Mouse (Mus musculus) hindbrain, embryonic 12.5 days (tissue): Measurements from ENCODE around the gene Rnf7. TPM values are rescaled to one million over a fixed set of nuclear protein-coding genes. Genes with fewer than 3 reads are reported as not detected.
"Not testable (repeated sequence)": the region's sequence is repeated elsewhere in the genome, so short reads cannot be mapped to it uniquely, and the experiment has no call there.

Source experiments
- ATAC-seq: fragments of 200-750 bp; cut with Nextera tagmentation; 2 replicates; pipeline ENCODE4 v1.8.0; 2017; ENCODE audit warnings: moderate TSS enrichment; ENCODE audit not compliant: low FRiP score
- H3K27ac ChIP-seq: fragments of 300-500 bp; sonication (generic); 2 replicates; pipeline ENCODE4 v1.5.1; 2016; ENCODE audit warnings: mild to moderate bottlenecking
- H3K27me3 ChIP-seq: fragments of 300-500 bp; sonication (generic); 2 replicates; pipeline ENCODE4 v1.6.1; 2016; ENCODE audit warnings: mild to moderate bottlenecking
- H3K36me3 ChIP-seq: fragments of 300-500 bp; sonication (generic); 2 replicates; pipeline ENCODE4 v1.6.1; 2016; ENCODE audit warnings: mild to moderate bottlenecking
- H3K4me1 ChIP-seq: fragments of 300-500 bp; sonication (generic); 2 replicates; pipeline ENCODE4 v1.6.1; 2016
- H3K4me2 ChIP-seq: fragments of 300-500 bp; sonication (generic); replicated peaks from 2 replicates; pipeline ENCODE4 v1.6.1; 2016; ENCODE audit warnings: mild to moderate bottlenecking
- H3K4me3 ChIP-seq: fragments of 300-500 bp; sonication (generic); 2 replicates; pipeline ENCODE4 v1.5.1; 2016; ENCODE audit warnings: mild to moderate bottlenecking
- H3K9ac ChIP-seq: fragments of 300-500 bp; sonication (generic); 2 replicates; pipeline ENCODE4 v1.6.1; 2016; ENCODE audit warnings: mild to moderate bottlenecking, moderate library complexity
- H3K9me3 ChIP-seq: fragments of 300-500 bp; sonication (generic); replicated peaks from 2 replicates; pipeline ENCODE4 v1.6.1; 2016; ENCODE audit warnings: mild to moderate bottlenecking
- WGBS: fragments of 180-500 bp; shearing (Covaris S2); methylation state at CpG from one replicate; pipeline ENCODE4 v1.1.7; 2016; 5-methylcytosine and 5-hydroxymethylcytosine counted together
- polyA plus RNA-seq: library from polyadenylated mRNA; unstranded; fragments of >200 nt; fragmentation: Nextera tagmentation; extraction: Ambion mirVana; gene quantifications from 2 replicates; pipeline ENCODE4 v1.2.1, GENCODE M21; 2016

The Rnf7 gene
- polyA plus RNA-seq, 1 experiment from 2014 or later: 240 TPM

GRCm38 (mm10) chr9:96502856-96503610, 24.6 kb upstream of the Rnf7 start:
- Histone ChIP-seq H3K9ac (no peak overlapping the region), H3K4me3 (no peak overlapping the region), H3K27me3 (no peaks in the 10 kb centered on the region), H3K4me2 (no peak overlapping the region), H3K27ac (no peak overlapping the region), H3K36me3 (no peaks in the 10 kb centered on the region), H3K4me1 (peaks cover 8% of the 10 kb centered on the region), H3K9me3 (peaks cover 12% of the 10 kb centered on the region; the same call in 1 of the 2 replicates)
- ATAC-seq: no peak
- WGBS: 81% methylated on average over 6 of the region's 6 CpGs

DNA sequence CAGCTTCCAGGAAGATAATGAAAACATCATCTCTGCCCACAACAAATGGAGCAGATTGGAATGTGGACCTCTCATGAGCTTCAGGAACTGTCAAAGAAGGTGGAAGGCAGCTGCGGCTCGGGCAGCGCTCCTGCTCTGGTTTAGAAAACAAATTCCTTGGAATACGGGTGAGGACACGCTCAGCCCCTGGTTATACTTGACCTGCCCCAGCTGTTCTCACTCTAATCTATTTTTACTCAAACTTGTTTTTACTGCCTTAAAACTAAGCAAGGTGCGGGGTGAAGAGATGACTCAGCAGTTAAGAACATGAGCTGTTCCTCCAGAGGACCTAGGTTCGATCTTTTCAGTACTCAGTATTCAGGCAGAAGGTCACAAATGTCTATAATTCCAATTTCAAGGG, 22.7 kb upstream of the Rnf7 start:
- Histone ChIP-seq H3K9ac (no peak overlapping the region), H3K27ac (no peak overlapping the region), H3K27me3 (no peaks in the 10 kb centered on the region), H3K4me2 (no peak overlapping the region), H3K36me3 (no peaks in the 10 kb centered on the region), H3K4me1 (peaks cover 6% of the 10 kb centered on the region), H3K9me3 (peaks cover 12% of the 10 kb centered on the region; the same call in 1 of the 2 replicates), H3K4me3 (no peak overlapping the region)
- 82% methylated on average over 7 of the region's 7 CpGs for WGBS
- ATAC-seq: no peak

GRCm38 (mm10) chr9:96493212-96493611, 14.7 kb upstream of the Rnf7 start:
- Histone ChIP-seq H3K9me3 (no peaks in the 10 kb centered on the region), H3K4me1 (no peaks in the 10 kb centered on the region), H3K27me3 (no peaks in the 10 kb centered on the region), H3K4me3 (no peak overlapping the region), H3K9ac (no peak overlapping the region), H3K4me2 (no peak overlapping the region), H3K27ac (no peak overlapping the region), H3K36me3 (no peaks in the 10 kb centered on the region)
- WGBS: 28% methylated on average over 3 of the region's 3 CpGs
- ATAC-seq: no peak

DNA sequence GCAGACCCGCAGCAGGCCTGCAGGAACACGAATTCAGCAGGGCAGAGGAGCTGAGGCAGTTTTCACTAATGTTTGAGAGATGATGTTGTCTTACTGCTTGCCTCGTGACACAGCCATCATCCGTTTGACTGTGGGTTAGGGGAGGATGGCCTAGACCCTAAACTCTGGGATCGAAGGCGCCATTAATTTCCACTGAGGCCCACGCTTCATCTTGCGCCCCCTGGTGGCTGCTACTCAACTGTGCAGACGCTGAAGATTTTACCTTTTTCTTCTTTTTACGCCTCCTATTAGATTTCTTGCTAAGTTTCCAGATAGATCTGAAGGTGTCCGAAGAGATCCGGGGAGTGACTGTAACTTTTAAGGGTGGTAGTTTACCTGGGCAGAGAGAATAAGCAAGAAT, 13.3 kb upstream of the Rnf7 start:
- no peak overlapping the region for H3K27ac ChIP-seq
- H3K9me3 ChIP-seq: no peaks in the 10 kb centered on the region
- no peak for ATAC-seq
- H3K27me3 ChIP-seq: no peaks in the 10 kb centered on the region
- no peaks in the 10 kb centered on the region for H3K4me1 ChIP-seq
- no peak overlapping the region; the same call in 1 of the 2 replicates for H3K4me2 ChIP-seq
- 38% methylated on average over 12 of the region's 12 CpGs for WGBS
- no peak overlapping the region for H3K9ac ChIP-seq
- no peaks in the 10 kb centered on the region for H3K36me3 ChIP-seq
- H3K4me3 ChIP-seq: no peak overlapping the region

DNA sequence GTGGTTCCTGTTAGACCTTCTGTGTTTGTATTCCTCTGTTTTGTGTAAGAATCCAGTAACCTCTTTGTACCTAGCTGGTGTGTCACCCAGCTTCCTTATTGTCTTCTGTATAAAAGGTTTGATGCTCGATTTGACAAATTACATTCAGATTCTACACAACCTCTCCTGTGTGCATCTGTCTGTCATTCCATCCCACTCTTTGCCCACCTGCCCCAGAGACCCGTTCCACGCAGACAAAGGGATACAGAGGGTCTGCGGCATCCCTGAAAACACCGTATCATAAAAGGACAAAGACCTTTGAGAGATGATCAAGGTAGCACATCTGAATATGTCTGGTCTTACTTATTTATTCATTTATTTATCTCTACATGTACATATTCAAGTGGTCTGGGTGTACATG, 9.4 kb upstream of the Rnf7 start:
- not testable (repeated sequence) for H3K4me3 ChIP-seq
- WGBS: 94% methylated on average over 5 of the region's 5 CpGs

GRCm38 (mm10) chr9:96483648-96484047, 5.2 kb upstream of the Rnf7 start:
- no peaks in the 10 kb centered on the region for H3K9me3 ChIP-seq
- no peaks in the 10 kb centered on the region for H3K36me3 ChIP-seq
- H3K9ac ChIP-seq: no peak overlapping the region
- no peaks in the 10 kb centered on the region for H3K27me3 ChIP-seq
- no peaks in the 10 kb centered on the region for H3K4me1 ChIP-seq
- H3K4me3 ChIP-seq: no peak overlapping the region
- H3K27ac ChIP-seq: no peak overlapping the region
- no peak overlapping the region for H3K4me2 ChIP-seq
- no peak for ATAC-seq
- 69% methylated on average over 2 of the region's 2 CpGs for WGBS

More for the DNA sequence above, 9.4 kb upstream of the Rnf7 start:
- H3K4me2 ChIP-seq, H3K27me3 ChIP-seq, H3K9ac ChIP-seq, H3K4me1 ChIP-seq, H3K9me3 ChIP-seq, H3K36me3 ChIP-seq, ATAC-seq, H3K27ac ChIP-seq: not testable (repeated sequence)

- no peak overlapping the region for H3K27ac ChIP-seq
- no peaks in the 10 kb centered on the region for H3K9me3 ChIP-seq
- no peaks in the 10 kb centered on the region for H3K36me3 ChIP-seq
- no peak overlapping the region for H3K4me3 ChIP-seq
- H3K4me2 ChIP-seq: no peak overlapping the region
- H3K9ac ChIP-seq: no peak overlapping the region
- H3K4me1 ChIP-seq: no peaks in the 10 kb centered on the region
- 78% methylated on average over 3 of the region's 3 CpGs for WGBS
- ATAC-seq: no peak
- no peaks in the 10 kb centered on the region for H3K27me3 ChIP-seq
Measured at GRCm38 (mm10) chr9:96483028-96483427, 4.6 kb upstream of the Rnf7 start.

GRCm38 (mm10) chr9:96472356-96472755, 6.1 kb downstream of the Rnf7 start:
- H3K9ac ChIP-seq: no peak overlapping the region
- no peak overlapping the region for H3K27ac ChIP-seq
- peaks cover 34% of the 10 kb centered on the region for H3K36me3 ChIP-seq
- H3K9me3 ChIP-seq: no peaks in the 10 kb centered on the region
- no peak for ATAC-seq
- H3K4me3 ChIP-seq: no peak overlapping the region
- 73% methylated on average over 3 of the region's 3 CpGs for WGBS
- no peak overlapping the region for H3K4me2 ChIP-seq
- peaks cover 14% of the 10 kb centered on the region for H3K4me1 ChIP-seq
- H3K27me3 ChIP-seq: no peaks in the 10 kb centered on the region

GRCm38 (mm10) chr9:96471681-96472080, 6.8 kb downstream of the Rnf7 start:
- H3K9ac ChIP-seq, H3K4me2 ChIP-seq, H3K27me3 ChIP-seq, H3K4me3 ChIP-seq, H3K9me3 ChIP-seq, H3K27ac ChIP-seq, ATAC-seq, H3K4me1 ChIP-seq: not testable (repeated sequence)
- 67% methylated on average over 4 of the region's 4 CpGs for WGBS
- H3K36me3 ChIP-seq: peaks cover 35% of the 10 kb centered on the region

DNA sequence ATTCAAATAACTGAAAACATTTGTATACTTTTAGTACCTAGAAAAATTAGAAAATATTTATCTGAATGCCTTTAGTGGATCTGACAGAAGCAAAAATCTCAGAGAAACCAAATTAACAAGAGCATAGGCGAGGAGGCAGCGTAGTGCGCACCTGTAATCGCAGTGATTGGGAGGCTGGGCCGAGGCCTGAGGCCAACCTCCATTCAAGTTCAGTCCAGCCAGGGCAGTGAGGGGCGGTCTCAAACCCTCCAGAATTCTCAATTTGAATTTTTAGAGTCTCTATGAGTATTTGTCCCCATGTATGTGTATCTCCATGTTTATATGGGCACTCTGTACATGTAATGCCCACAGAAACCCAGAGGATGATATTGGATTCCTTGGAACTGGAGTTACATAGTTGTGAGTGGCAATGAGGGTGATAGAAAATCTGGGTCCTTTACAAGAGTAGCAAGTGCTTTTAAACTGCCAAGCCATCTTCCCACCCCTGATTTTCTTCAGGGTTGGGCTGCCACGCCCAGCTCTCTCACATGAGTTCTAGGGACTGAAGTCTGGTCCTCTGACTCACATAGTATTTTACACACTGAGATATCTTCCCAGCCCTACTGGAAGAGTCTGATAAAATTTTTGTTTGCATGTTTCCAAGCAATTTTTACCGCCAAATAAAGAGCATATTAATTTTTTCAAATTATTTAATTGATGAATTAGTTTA, 8.1 kb downstream of the Rnf7 start:
- no peaks in the 10 kb centered on the region for H3K9me3 ChIP-seq
- H3K9ac ChIP-seq: no peak overlapping the region
- whole genome bisulfite sequencing: 93% methylated on average over 8 of the region's 8 CpGs
- 0 out of 2 replicates have a peak, but pooled peaks cover 3% of the 10 kb centered on the region for H3K4me1 ChIP-seq
- no peak overlapping the region for H3K4me3 ChIP-seq
- H3K27me3 ChIP-seq: no peaks in the 10 kb centered on the region
- ATAC-seq: no peak
- H3K4me2 ChIP-seq: no peak overlapping the region
- no peak overlapping the region for H3K27ac ChIP-seq
- H3K36me3 ChIP-seq: peaks cover 35% of the 10 kb centered on the region

GRCm38 (mm10) chr9:96469556-96470265, 8.8 kb downstream of the Rnf7 start:
- Histone ChIP-seq H3K36me3 (peaks cover 32% of the 10 kb centered on the region), H3K27me3 (no peaks in the 10 kb centered on the region), H3K4me3 (no peak overlapping the region), H3K9ac (no peak overlapping the region), H3K4me1 (0 out of 2 replicates have a peak, but pooled peaks cover 3% of the 10 kb centered on the region), H3K4me2 (no peak overlapping the region), H3K9me3 (no peaks in the 10 kb centered on the region), H3K27ac (no peak overlapping the region)
- 78% methylated on average over 8 of the region's 8 CpGs for WGBS
- no peak for ATAC-seq

GRCm38 (mm10) chr9:96463708-96464107, 14.8 kb downstream of the Rnf7 start:
- H3K36me3 ChIP-seq: peaks cover 24% of the 10 kb centered on the region
- WGBS: 71% methylated on average over 10 of the region's 10 CpGs
- no peak overlapping the region for H3K4me3 ChIP-seq
- no peaks in the 10 kb centered on the region for H3K4me1 ChIP-seq
- H3K4me2 ChIP-seq: no peak overlapping the region
- no peak overlapping the region for H3K27ac ChIP-seq
- no peak for ATAC-seq
- H3K9ac ChIP-seq: no peak overlapping the region
- peaks cover 16% of the 10 kb centered on the region for H3K9me3 ChIP-seq
- no peaks in the 10 kb centered on the region for H3K27me3 ChIP-seq
